Mouse (Mus musculus): Measurements from ENCODE around the gene Snapc5. TPM values are rescaled to one million over a fixed set of nuclear protein-coding genes. Genes with fewer than 3 reads are reported as not detected.
"Not testable (repeated sequence)": the region's sequence is repeated elsewhere in the genome, so short reads cannot be mapped to it uniquely, and the experiment has no call there.

Gene Snapc5
- polyA plus RNA-seq (2014; fragmentation: Nextera tagmentation; extraction: Ambion mirVana): 25.7 and 37.9 TPM in 2 replicates

GRCm38 (mm10) chr9:64178974-64179646 lies at the start of gene Snapc5:
Snapc5 (plus strand) TSS chr9:64179274.
- Histone ChIP-seq H3K4me2 (replicated peaks; ENCODE audit: low read depth, low read length) (peak within 1 kb of the TSS; percentile 43), H3K4me1 (ENCODE audit: control insufficient read depth, insufficient read depth, low read length) (0 out of 2 replicates have a peak, but pooled peaks cover 7% of the 10 kb centered on the region), H3K4me3 (ENCODE audit: low read length) (peak within 1 kb of the TSS; percentile 62), H3K36me3 (ENCODE audit: control insufficient read depth, insufficient read depth, low read length) (peaks cover 74% of the 10 kb centered on the region), H3K9me3 (ENCODE audit: control insufficient read depth, low read length) (no peaks in the 10 kb centered on the region), H3K9ac (ENCODE audit: low read depth, low read length) (peak within 1 kb of the TSS; percentile 53; the same call in 1 of the 2 replicates), H3K27me3 (ENCODE audit: control insufficient read depth, insufficient read depth, low read length) (no peaks in the 10 kb centered on the region), H3K27ac (ENCODE audit: low read depth, low read length) (peak within 1 kb of the TSS; percentile 81)
- ATAC-seq (ENCODE audit: low FRiP score, low TSS enrichment): peak; percentile 95
- under 1% methylated on average over 35 of the region's 35 CpGs for WGBS

GRCm38 (mm10) chr9:64131623-64132022 lies 47.5 kb upstream of the Snapc5 start:
- ATAC-seq (ENCODE audit: low FRiP score, low TSS enrichment): no peak
- 83% methylated on average over 6 of the region's 6 CpGs for WGBS
- no peaks in the 10 kb centered on the region for H3K9me3 ChIP-seq (ENCODE audit: control insufficient read depth, low read length)

GRCm38 (mm10) chr9:64138896-64139295 lies 40.2 kb upstream of the Snapc5 start:
- H3K27me3 ChIP-seq (ENCODE audit: control insufficient read depth, insufficient read depth, low read length); H3K27ac ChIP-seq (ENCODE audit: low read depth, low read length); H3K4me2 ChIP-seq (replicated peaks; ENCODE audit: low read depth, low read length); ATAC-seq (ENCODE audit: low FRiP score, low TSS enrichment); H3K4me3 ChIP-seq (ENCODE audit: low read length); H3K9me3 ChIP-seq (ENCODE audit: control insufficient read depth, low read length); H3K4me1 ChIP-seq (ENCODE audit: control insufficient read depth, insufficient read depth, low read length); H3K9ac ChIP-seq (ENCODE audit: low read depth, low read length): not testable (repeated sequence)
- 8% methylated on average over 6 of the region's 6 CpGs for WGBS
- H3K36me3 ChIP-seq (ENCODE audit: control insufficient read depth, insufficient read depth, low read length): peaks cover 25% of the 10 kb centered on the region

More at GRCm38 (mm10) chr9:64131623-64132022, 47.5 kb upstream of the Snapc5 start:
- H3K9ac ChIP-seq (ENCODE audit: low read depth, low read length): no peak overlapping the region
- H3K4me3 ChIP-seq (ENCODE audit: low read length): no peak overlapping the region
- peaks cover 1% of the 10 kb centered on the region; the same call in 1 of the 2 replicates for H3K36me3 ChIP-seq (ENCODE audit: control insufficient read depth, insufficient read depth, low read length)
- H3K27ac ChIP-seq (ENCODE audit: low read depth, low read length): no peak overlapping the region
- H3K27me3 ChIP-seq (ENCODE audit: control insufficient read depth, insufficient read depth, low read length): no peaks in the 10 kb centered on the region
- no peak overlapping the region for H3K4me2 ChIP-seq (replicated peaks; ENCODE audit: low read depth, low read length)
- H3K4me1 ChIP-seq (ENCODE audit: control insufficient read depth, insufficient read depth, low read length): no peaks in the 10 kb centered on the region

- no peaks in the 10 kb centered on the region for H3K27me3 ChIP-seq (ENCODE audit: control insufficient read depth, insufficient read depth, low read length)
- H3K4me1 ChIP-seq (ENCODE audit: control insufficient read depth, insufficient read depth, low read length): no peaks in the 10 kb centered on the region
- H3K4me2 ChIP-seq (replicated peaks; ENCODE audit: low read depth, low read length): no peak overlapping the region
- no peaks in the 10 kb centered on the region for H3K9me3 ChIP-seq (ENCODE audit: control insufficient read depth, low read length)
- ATAC-seq (ENCODE audit: low FRiP score, low TSS enrichment): no peak
- no peak overlapping the region for H3K4me3 ChIP-seq (ENCODE audit: low read length)
- H3K27ac ChIP-seq (ENCODE audit: low read depth, low read length): no peak overlapping the region
- H3K9ac ChIP-seq (ENCODE audit: low read depth, low read length): no peak overlapping the region
- peaks cover 30% of the 10 kb centered on the region for H3K36me3 ChIP-seq (ENCODE audit: control insufficient read depth, insufficient read depth, low read length)
- 94% methylated on average over 9 of the region's 9 CpGs for WGBS
Observed at GRCm38 (mm10) chr9:64139879-64140278, 39.2 kb upstream of the Snapc5 start.

- Histone ChIP-seq H3K9ac (ENCODE audit: low read depth, low read length) (no peak overlapping the region), H3K36me3 (ENCODE audit: control insufficient read depth, insufficient read depth, low read length) (peaks cover 71% of the 10 kb centered on the region), H3K4me1 (ENCODE audit: control insufficient read depth, insufficient read depth, low read length) (no peaks in the 10 kb centered on the region), H3K27ac (ENCODE audit: low read depth, low read length) (no peak overlapping the region), H3K4me2 (replicated peaks; ENCODE audit: low read depth, low read length) (no peak overlapping the region), H3K4me3 (ENCODE audit: low read length) (no peak overlapping the region), H3K9me3 (ENCODE audit: control insufficient read depth, low read length) (no peaks in the 10 kb centered on the region), H3K27me3 (ENCODE audit: control insufficient read depth, insufficient read depth, low read length) (no peaks in the 10 kb centered on the region)
- ATAC-seq (ENCODE audit: low FRiP score, low TSS enrichment): no peak
- 79% methylated on average over 1 of the region's 1 CpGs for WGBS
Observed at GRCm38 (mm10) chr9:64156641-64157040, 22.4 kb upstream of the Snapc5 start.

- H3K27ac ChIP-seq (ENCODE audit: low read depth, low read length): no peak overlapping the region
- WGBS: 96% methylated on average over 5 of the region's 5 CpGs
- H3K27me3 ChIP-seq (ENCODE audit: control insufficient read depth, insufficient read depth, low read length): no peaks in the 10 kb centered on the region
- no peak for ATAC-seq (ENCODE audit: low FRiP score, low TSS enrichment)
- H3K9ac ChIP-seq (ENCODE audit: low read depth, low read length): no peak overlapping the region
- no peak overlapping the region for H3K4me2 ChIP-seq (replicated peaks; ENCODE audit: low read depth, low read length)
- no peaks in the 10 kb centered on the region for H3K9me3 ChIP-seq (ENCODE audit: control insufficient read depth, low read length)
- H3K36me3 ChIP-seq (ENCODE audit: control insufficient read depth, insufficient read depth, low read length): peaks cover 85% of the 10 kb centered on the region
- H3K4me3 ChIP-seq (ENCODE audit: low read length): no peak overlapping the region
- H3K4me1 ChIP-seq (ENCODE audit: control insufficient read depth, insufficient read depth, low read length): no peaks in the 10 kb centered on the region
Observed at GRCm38 (mm10) chr9:64160471-64160870, 18.6 kb upstream of the Snapc5 start.

GRCm38 (mm10) chr9:64169967-64170366 lies 9.1 kb upstream of the Snapc5 start:
- H3K9me3 ChIP-seq (ENCODE audit: control insufficient read depth, low read length); ATAC-seq (ENCODE audit: low FRiP score, low TSS enrichment); H3K4me3 ChIP-seq (ENCODE audit: low read length); H3K9ac ChIP-seq (ENCODE audit: low read depth, low read length); H3K4me2 ChIP-seq (replicated peaks; ENCODE audit: low read depth, low read length); H3K4me1 ChIP-seq (ENCODE audit: control insufficient read depth, insufficient read depth, low read length); H3K27ac ChIP-seq (ENCODE audit: low read depth, low read length); H3K27me3 ChIP-seq (ENCODE audit: control insufficient read depth, insufficient read depth, low read length): not testable (repeated sequence)
- peaks cover 24% of the 10 kb centered on the region for H3K36me3 ChIP-seq (ENCODE audit: control insufficient read depth, insufficient read depth, low read length)
- 93% methylated on average over 3 of the region's 3 CpGs for WGBS

- ATAC-seq (ENCODE audit: low FRiP score, low TSS enrichment): no peak; the same call in 1 of the 2 replicates
- Histone ChIP-seq H3K4me1 (ENCODE audit: control insufficient read depth, insufficient read depth, low read length) (0 out of 2 replicates have a peak, but pooled peaks cover 7% of the 10 kb centered on the region), H3K4me3 (ENCODE audit: low read length) (peak overlapping the region; percentile 69), H3K36me3 (ENCODE audit: control insufficient read depth, insufficient read depth, low read length) (peaks cover 30% of the 10 kb centered on the region), H3K4me2 (replicated peaks; ENCODE audit: low read depth, low read length) (peak overlapping the region; percentile 69), H3K9ac (ENCODE audit: low read depth, low read length) (peak overlapping the region; percentile 80), H3K9me3 (ENCODE audit: control insufficient read depth, low read length) (no peaks in the 10 kb centered on the region), H3K27ac (ENCODE audit: low read depth, low read length) (peak overlapping the region; percentile 86), H3K27me3 (ENCODE audit: control insufficient read depth, insufficient read depth, low read length) (no peaks in the 10 kb centered on the region)
- WGBS: 2% methylated on average over 18 of the region's 18 CpGs
Observed at GRCm38 (mm10) chr9:64172145-64172815, 6.8 kb upstream of the Snapc5 start.

Measured in kidney, embryonic 14.5 days (tissue).